Mouse (Mus musculus): ENCODE data around the gene Mapk1ip1l. TPM values are rescaled to one million over a fixed set of nuclear protein-coding genes. Genes with fewer than 3 reads are reported as not detected.

Mapk1ip1l gene
- polyA plus RNA-seq, 1 experiment from 2014 or later: 53.8 TPM

GRCm38 (mm10) chr14:47276036-47276603, 21.9 kb upstream of the Mapk1ip1l start:
- no peaks in the 10 kb centered on the region for H3K27me3 ChIP-seq (ENCODE audit: control insufficient read depth, insufficient read depth, low read length)
- 2% methylated on average over 22 of the region's 22 CpGs for WGBS
- no peaks in the 10 kb centered on the region for H3K9me3 ChIP-seq (ENCODE audit: control insufficient read depth, low read length)
- H3K27ac ChIP-seq (replicated peaks in 1 of 2; ENCODE audit: control insufficient read depth in 1 of 2, insufficient read depth in 1 of 2, low read depth in 2 of 2, low read length in 2 of 2): peak overlapping the region; percentile 83 to 94
- no peak for ATAC-seq (ENCODE audit: insufficient number of reproducible peaks, insufficient read depth, low FRiP score, low read depth)
- peak overlapping the region; percentile 89 for H3K4me2 ChIP-seq (ENCODE audit: low read length)
- peaks cover 0 to 10% of the 10 kb centered on the region in 2 experiments; a peak in 2 of 4 replicates for H3K4me1 ChIP-seq (ENCODE audit: control insufficient read depth in 2 of 2, insufficient read depth in 2 of 2, low read length in 2 of 2)
- peak overlapping the region; percentile 91 for H3K9ac ChIP-seq (ENCODE audit: low read length)
- peak overlapping the region; percentile 69 to 92 for H3K4me3 ChIP-seq (ENCODE audit: control insufficient read depth in 1 of 2, insufficient read depth in 1 of 2, low read depth in 1 of 2, low read length in 2 of 2)
- peaks cover 29% of the 10 kb centered on the region for H3K36me3 ChIP-seq (ENCODE audit: control insufficient read depth, insufficient read depth, low read length)

GRCm38 (mm10) chr14:47276637-47277393, 21.3 kb upstream of the Mapk1ip1l start, which contains the start of the genes Wdhd1 and Socs4:
Wdhd1 (minus strand) TSS chr14:47276857.
Socs4 (plus strand) TSS chr14:47276931.
- peak within 1 kb of the TSS; percentile 91 for H3K9ac ChIP-seq (ENCODE audit: low read length)
- H3K4me2 ChIP-seq (ENCODE audit: low read length): peak within 1 kb of the TSS; percentile 89
- H3K4me3 ChIP-seq (ENCODE audit: control insufficient read depth in 1 of 2, insufficient read depth in 1 of 2, low read depth in 1 of 2, low read length in 2 of 2): peak within 1 kb of the TSS; percentile 69 to 92
- peaks cover 0 to 10% of the 10 kb centered on the region in 2 experiments; a peak in 2 of 4 replicates for H3K4me1 ChIP-seq (ENCODE audit: control insufficient read depth in 2 of 2, insufficient read depth in 2 of 2, low read length in 2 of 2)
- peaks cover 26% of the 10 kb centered on the region for H3K36me3 ChIP-seq (ENCODE audit: control insufficient read depth, insufficient read depth, low read length)
- under 1% methylated on average over 76 of the region's 77 CpGs for WGBS
- peak within 1 kb of the TSS; percentile 94 to 96 for H3K27ac ChIP-seq (replicated peaks in 1 of 2; ENCODE audit: control insufficient read depth in 1 of 2, insufficient read depth in 1 of 2, low read depth in 2 of 2, low read length in 2 of 2)
- no peaks in the 10 kb centered on the region for H3K9me3 ChIP-seq (ENCODE audit: control insufficient read depth, low read length)
- H3K27me3 ChIP-seq (ENCODE audit: control insufficient read depth, insufficient read depth, low read length): no peaks in the 10 kb centered on the region
- peak; percentile 96 for ATAC-seq (ENCODE audit: insufficient number of reproducible peaks, insufficient read depth, low FRiP score, low read depth)

GRCm38 (mm10) chr14:47279058-47279457, 19.0 kb upstream of the Mapk1ip1l start:
- no peak overlapping the region for H3K4me3 ChIP-seq (ENCODE audit: control insufficient read depth in 1 of 2, insufficient read depth in 1 of 2, low read depth in 1 of 2, low read length in 2 of 2)
- no peaks in the 10 kb centered on the region for H3K9me3 ChIP-seq (ENCODE audit: control insufficient read depth, low read length)
- no peak overlapping the region for H3K9ac ChIP-seq (ENCODE audit: low read length)
- H3K4me2 ChIP-seq (ENCODE audit: low read length): no peak overlapping the region
- H3K27ac ChIP-seq (replicated peaks in 1 of 2; ENCODE audit: control insufficient read depth in 1 of 2, insufficient read depth in 1 of 2, low read depth in 2 of 2, low read length in 2 of 2): no peak overlapping the region
- H3K4me1 ChIP-seq (ENCODE audit: control insufficient read depth in 2 of 2, insufficient read depth in 2 of 2, low read length in 2 of 2): peaks cover 0 to 10% of the 10 kb centered on the region in 2 experiments; a peak in 2 of 4 replicates
- no peak for ATAC-seq (ENCODE audit: insufficient number of reproducible peaks, insufficient read depth, low FRiP score, low read depth)
- H3K27me3 ChIP-seq (ENCODE audit: control insufficient read depth, insufficient read depth, low read length): no peaks in the 10 kb centered on the region
- H3K36me3 ChIP-seq (ENCODE audit: control insufficient read depth, insufficient read depth, low read length): peaks cover 13% of the 10 kb centered on the region; the same call in 1 of the 2 replicates
- WGBS: 78% methylated on average over 2 of the region's 2 CpGs

GRCm38 (mm10) chr14:47281535-47281934, 16.5 kb upstream of the Mapk1ip1l start:
- Histone ChIP-seq H3K27ac (replicated peaks in 1 of 2; ENCODE audit: control insufficient read depth in 1 of 2, insufficient read depth in 1 of 2, low read depth in 2 of 2, low read length in 2 of 2) (no peak overlapping the region), H3K9me3 (ENCODE audit: control insufficient read depth, low read length) (no peaks in the 10 kb centered on the region), H3K4me3 (ENCODE audit: control insufficient read depth in 1 of 2, insufficient read depth in 1 of 2, low read depth in 1 of 2, low read length in 2 of 2) (no peak overlapping the region), H3K4me2 (ENCODE audit: low read length) (no peak overlapping the region), H3K27me3 (ENCODE audit: control insufficient read depth, insufficient read depth, low read length) (no peaks in the 10 kb centered on the region), H3K9ac (ENCODE audit: low read length) (no peak overlapping the region), H3K36me3 (ENCODE audit: control insufficient read depth, insufficient read depth, low read length) (peaks cover 8% of the 10 kb centered on the region; the same call in 1 of the 2 replicates), H3K4me1 (ENCODE audit: control insufficient read depth in 2 of 2, insufficient read depth in 2 of 2, low read length in 2 of 2) (peaks cover 0 to 4% of the 10 kb centered on the region in 2 experiments; a peak in 1 of 4 replicates)
- 91% methylated on average over 4 of the region's 4 CpGs for WGBS
- ATAC-seq (ENCODE audit: insufficient number of reproducible peaks, insufficient read depth, low FRiP score, low read depth): no peak

GRCm38 (mm10) chr14:47283568-47283967, 14.5 kb upstream of the Mapk1ip1l start:
- no peaks in the 10 kb centered on the region; a peak in 1 of 4 replicates for H3K4me1 ChIP-seq (ENCODE audit: control insufficient read depth in 2 of 2, insufficient read depth in 2 of 2, low read length in 2 of 2)
- H3K36me3 ChIP-seq (ENCODE audit: control insufficient read depth, insufficient read depth, low read length): peaks cover 8% of the 10 kb centered on the region; the same call in 1 of the 2 replicates
- no peak overlapping the region for H3K27ac ChIP-seq (replicated peaks in 1 of 2; ENCODE audit: control insufficient read depth in 1 of 2, insufficient read depth in 1 of 2, low read depth in 2 of 2, low read length in 2 of 2)
- no peaks in the 10 kb centered on the region for H3K27me3 ChIP-seq (ENCODE audit: control insufficient read depth, insufficient read depth, low read length)
- H3K9me3 ChIP-seq (ENCODE audit: control insufficient read depth, low read length): no peaks in the 10 kb centered on the region
- ATAC-seq (ENCODE audit: insufficient number of reproducible peaks, insufficient read depth, low FRiP score, low read depth): no peak
- H3K4me3 ChIP-seq (ENCODE audit: control insufficient read depth in 1 of 2, insufficient read depth in 1 of 2, low read depth in 1 of 2, low read length in 2 of 2): no peak overlapping the region
- no peak overlapping the region for H3K4me2 ChIP-seq (ENCODE audit: low read length)
- 54% methylated on average over 7 of the region's 7 CpGs for WGBS
- no peak overlapping the region for H3K9ac ChIP-seq (ENCODE audit: low read length)

GRCm38 (mm10) chr14:47285271-47285670, 12.8 kb upstream of the Mapk1ip1l start:
- Histone ChIP-seq H3K4me3 (ENCODE audit: control insufficient read depth in 1 of 2, insufficient read depth in 1 of 2, low read depth in 1 of 2, low read length in 2 of 2) (no peak overlapping the region), H3K36me3 (ENCODE audit: control insufficient read depth, insufficient read depth, low read length) (peaks cover 15% of the 10 kb centered on the region), H3K27me3 (ENCODE audit: control insufficient read depth, insufficient read depth, low read length) (no peaks in the 10 kb centered on the region), H3K9me3 (ENCODE audit: control insufficient read depth, low read length) (no peaks in the 10 kb centered on the region), H3K27ac (replicated peaks in 1 of 2; ENCODE audit: control insufficient read depth in 1 of 2, insufficient read depth in 1 of 2, low read depth in 2 of 2, low read length in 2 of 2) (no peak overlapping the region), H3K9ac (ENCODE audit: low read length) (no peak overlapping the region), H3K4me1 (ENCODE audit: control insufficient read depth in 2 of 2, insufficient read depth in 2 of 2, low read length in 2 of 2) (no peaks in the 10 kb centered on the region; a peak in 1 of 4 replicates), H3K4me2 (ENCODE audit: low read length) (no peak overlapping the region)
- 96% methylated on average over 2 of the region's 2 CpGs for WGBS
- ATAC-seq (ENCODE audit: insufficient number of reproducible peaks, insufficient read depth, low FRiP score, low read depth): no peak

GRCm38 (mm10) chr14:47286215-47286614, 11.9 kb upstream of the Mapk1ip1l start:
- ATAC-seq (ENCODE audit: insufficient number of reproducible peaks, insufficient read depth, low FRiP score, low read depth): no peak
- WGBS: 87% methylated on average over 1 of the region's 1 CpGs
- Histone ChIP-seq H3K27ac (replicated peaks in 1 of 2; ENCODE audit: control insufficient read depth in 1 of 2, insufficient read depth in 1 of 2, low read depth in 2 of 2, low read length in 2 of 2) (no peak overlapping the region), H3K4me1 (ENCODE audit: control insufficient read depth in 2 of 2, insufficient read depth in 2 of 2, low read length in 2 of 2) (no peaks in the 10 kb centered on the region; a peak in 1 of 4 replicates), H3K4me3 (ENCODE audit: control insufficient read depth in 1 of 2, insufficient read depth in 1 of 2, low read depth in 1 of 2, low read length in 2 of 2) (no peak overlapping the region), H3K9me3 (ENCODE audit: control insufficient read depth, low read length) (no peaks in the 10 kb centered on the region), H3K4me2 (ENCODE audit: low read length) (no peak overlapping the region), H3K27me3 (ENCODE audit: control insufficient read depth, insufficient read depth, low read length) (no peaks in the 10 kb centered on the region), H3K36me3 (ENCODE audit: control insufficient read depth, insufficient read depth, low read length) (peaks cover 16% of the 10 kb centered on the region), H3K9ac (ENCODE audit: low read length) (no peak overlapping the region)

Measured in heart, embryonic 14.5 days (tissue).